22 mouse cellular contexts compared by ENCODE assay signal in the genomic region with DNA sequence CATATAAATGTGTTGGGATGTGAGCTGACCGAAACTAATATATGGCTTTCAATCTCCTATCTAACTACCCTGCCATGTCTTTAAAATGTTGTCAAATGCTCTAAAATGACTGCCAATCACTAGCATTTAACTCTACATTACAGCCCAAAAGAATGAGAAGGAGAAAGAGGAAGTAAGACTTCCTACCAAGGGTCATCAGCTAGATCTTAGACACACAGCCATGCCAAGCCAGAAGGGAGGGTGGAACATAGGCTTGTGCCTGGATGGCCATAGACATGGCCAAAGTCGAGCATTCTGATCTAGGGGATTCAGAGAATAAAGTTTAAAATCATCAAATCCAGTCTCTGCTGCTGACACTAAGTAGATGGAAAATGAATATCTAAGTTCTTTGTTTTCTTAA.
"Had no signal": no experiment of that assay in that cellular context is flagged by ENCODE, and none has a peak within 500 bp of the region (broad histone marks: within the 10 kb centered on the region; RNA-seq: fewer than 3 reads in every experiment).

No protein-coding gene starts in this region.

- H3K9ac ChIP-seq: liver, postnatal 0 days; lung, embryonic 15.5 days; midbrain, embryonic 12.5 days; neural tube, embryonic 13.5 days; neural tube, embryonic 15.5 days; stomach, embryonic 15.5 days had no signal

- H3K27me3 ChIP-seq: lung, embryonic 15.5 days; midbrain, embryonic 12.5 days; neural tube, embryonic 13.5 days; neural tube, embryonic 15.5 days; stomach, embryonic 15.5 days had no signal

- H3K27ac ChIP-seq: lung, embryonic 15.5 days; macrophage; midbrain, embryonic 10.5 days; midbrain, embryonic 12.5 days; neural tube, embryonic 13.5 days; neural tube, embryonic 15.5 days; stomach, embryonic 15.5 days; stomach, postnatal 0 days had no signal

- H3K9me3 ChIP-seq: lung, embryonic 15.5 days; midbrain, embryonic 10.5 days; midbrain, embryonic 12.5 days; neural tube, embryonic 13.5 days; neural tube, embryonic 15.5 days; stomach, embryonic 15.5 days had no signal

- H3K4me2 ChIP-seq: lung, embryonic 15.5 days; midbrain, embryonic 12.5 days; neural tube, embryonic 13.5 days; neural tube, embryonic 15.5 days; stomach, embryonic 15.5 days had no signal

- H3K36me3 ChIP-seq: lung, embryonic 15.5 days; midbrain, embryonic 10.5 days; midbrain, embryonic 12.5 days; neural tube, embryonic 13.5 days; neural tube, embryonic 15.5 days; stomach, embryonic 15.5 days had no signal

- H3K4me3 ChIP-seq: lung, embryonic 15.5 days; midbrain, embryonic 10.5 days; midbrain, embryonic 12.5 days; myocyte; neural tube, embryonic 13.5 days; neural tube, embryonic 15.5 days; stomach, embryonic 15.5 days had no signal

- H3K4me1 ChIP-seq: midbrain, embryonic 10.5 days; midbrain, embryonic 12.5 days had no signal

- DNase-seq: liver, postnatal 0 days; lung, adult 2 months; lung, postnatal 14 days; lung, postnatal 36 days; midbrain, embryonic 14.5 days; right cerebral cortex, postnatal 25 days; right cerebral cortex, postnatal 4 days; spleen, adult 18-20 months; thymus, adult 2 months; thymus, postnatal 25 days; thymus, postnatal 4 days had no signal

- ATAC-seq: liver, postnatal 0 days; lung, postnatal 0 days; midbrain, embryonic 16.5 days had no signal
